Mouse (Mus musculus) left cerebral cortex, adult 8-10 months (tissue): ENCODE data around the gene Pofut2. TPM values are rescaled to one million over a fixed set of nuclear protein-coding genes. Genes with fewer than 3 reads are reported as not detected.

Experiments used
- DNase-seq, 2 experiments: peaks; one replicate each; pipeline ENCODE4 v3.0.0; 2022; ENCODE audit warnings: low spot score in 2 of 2
- total RNA-seq, 4 experiments: library from RNA; stranded (reverse); gene quantifications; 2 replicates each; pipeline ENCODE4 v1.2.4; 2022

The Pofut2 gene
- total RNA-seq, 4 experiments from 2014 or later = 27.8 to 34.4 (median 30.4) TPM

GRCm38 (mm10) chr10:77305766-77306165 is 46.7 kb downstream of the Pofut2 start:
- no peak for DNase-seq

DNA sequence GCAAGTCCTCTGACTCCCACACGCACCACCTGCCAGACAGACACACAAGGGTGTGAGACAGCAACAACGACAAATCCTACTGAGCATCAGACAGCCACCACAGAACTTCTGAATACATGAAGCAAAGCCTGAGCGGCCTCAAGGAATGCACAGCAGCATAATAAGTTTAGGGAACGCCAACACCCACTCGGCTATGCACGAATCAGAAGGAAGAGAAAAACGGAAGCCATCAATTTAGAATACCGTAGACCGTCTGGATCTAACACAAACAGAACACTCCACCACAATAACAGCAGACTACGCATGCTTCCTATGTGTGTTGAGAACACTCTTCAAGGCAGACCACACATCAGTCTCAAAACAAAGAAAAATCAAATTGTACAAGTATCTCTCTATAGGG is 50.0 kb downstream of the Pofut2 start:
- no peak for DNase-seq

- no peak for DNase-seq
These were observed 55.8 kb downstream of the Pofut2 start for GRCm38 (mm10) chr10:77314711-77315266.

- DNase-seq = peak in 1 of 2 experiments; percentile 79
These were observed 56.7 kb downstream of the Pofut2 start for GRCm38 (mm10) chr10:77315682-77316081.

Other genes starting within 250 kb of the Pofut2 start
- gene Slc19a1, start 227.0 kb upstream of the Pofut2 start, total RNA-seq = 10 to 100 TPM; 20.0 to 24.7 (median 22.1) TPM
- gene Col18a1, start 92.7 kb upstream of the Pofut2 start, total RNA-seq = 1 to 10 TPM; 4.1 to 4.6 (median 4.1) TPM
- 100 to 1,000 TPM; 130 to 141 (median 135) TPM for gene Adarb1, start 159.1 kb downstream of the Pofut2 start, total RNA-seq